ENCODE assay signal across 21 mouse cellular contexts in the genomic region with DNA sequence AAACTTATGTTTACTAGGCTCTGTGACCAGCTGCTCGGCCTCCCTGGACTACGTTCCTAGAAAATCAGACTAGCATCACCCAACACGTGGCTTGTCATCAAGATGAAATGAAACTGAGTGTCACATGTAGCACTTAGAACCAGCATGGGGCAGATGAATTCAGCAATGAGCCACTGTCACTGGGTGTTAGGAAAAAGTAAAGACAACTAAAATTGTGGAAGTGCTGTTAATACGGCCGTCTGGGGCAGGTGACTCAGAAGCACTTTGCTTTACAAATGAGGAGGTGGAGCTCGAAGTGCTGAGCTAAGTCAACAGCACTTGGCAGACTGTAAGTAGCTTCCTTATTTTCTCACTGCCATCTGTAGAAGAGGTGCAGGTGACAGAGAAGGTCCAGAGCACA.
DNase-seq lines count a peak whose midpoint lies in the region; ATAC-seq and TF ChIP-seq lines count a peak whose summit lies in the region.
"Had no signal": no experiment of that assay in that cellular context is flagged by ENCODE, and none has a peak within 500 bp of the region (broad histone marks: within the 10 kb centered on the region; RNA-seq: fewer than 3 reads in every experiment).

No protein-coding gene starts in this region.

- H3K4me3 ChIP-seq in lung, adult 2 months (replicated peaks; ENCODE audit: extremely low read depth, low read depth, low read length) = no peak overlapping the region
- H3K4me3 ChIP-seq in MEL (ENCODE audit: control insufficient read depth in 1 of 2, insufficient read depth in 1 of 2, low read depth in 2 of 2, low read length in 2 of 2) = no peak overlapping the region
- H3K4me3 ChIP-seq: heart, embryonic 10.5 days; hindbrain, embryonic 15.5 days; limb, embryonic 13.5 days; midbrain, embryonic 10.5 days; neural tube, embryonic 15.5 days had no signal

- no peaks in the 10 kb centered on the region for H3K9me3 ChIP-seq in MEL (replicated peaks; ENCODE audit: insufficient read depth, low read length)
- H3K9me3 ChIP-seq: G1E; heart, embryonic 10.5 days; hindbrain, embryonic 15.5 days; limb, embryonic 13.5 days; midbrain, embryonic 10.5 days; neural tube, embryonic 15.5 days had no signal

- 0 out of 4 replicates have a peak, but pooled peaks cover 0 to 2% of the 10 kb centered on the region in 2 experiments for H3K27me3 ChIP-seq in MEL (ENCODE audit: control insufficient read depth in 1 of 2, insufficient read depth in 2 of 2, low read length in 2 of 2)
- H3K27me3 ChIP-seq in splenic B cell, adult 2 months (ENCODE audit: control insufficient read depth, insufficient read depth, low read length, poor library complexity, severe bottlenecking) = no peaks in the 10 kb centered on the region
- H3K27me3 ChIP-seq: hindbrain, embryonic 15.5 days; limb, embryonic 13.5 days; neural tube, embryonic 15.5 days had no signal

- ATAC-seq in granulocyte monocyte progenitor cell, adult 5-6 weeks (replicated peaks; ENCODE audit: poor library complexity, severe bottlenecking) = peak; percentile 73
- ATAC-seq: midbrain, embryonic 16.5 days had no signal

- TF ChIP-seq RAD21 in MEL (IDR thresholded peaks at IDR 0.05; ENCODE audit: low read depth, low read length) = no peak

- 60% methylated on average over 6 of the region's 6 CpGs for WGBS in lung, adult 2 months

- no peak overlapping the region for H3K27ac ChIP-seq in MEL (ENCODE audit: control insufficient read depth, low read depth, low read length)
- H3K27ac ChIP-seq: heart, embryonic 10.5 days; hindbrain, embryonic 15.5 days; kidney, postnatal 0 days; limb, embryonic 13.5 days; liver, embryonic 14.5 days; midbrain, embryonic 10.5 days; neural tube, embryonic 15.5 days had no signal

- H3K36me3 ChIP-seq in MEL (ENCODE audit: control insufficient read depth in 1 of 2, insufficient read depth in 2 of 2, low read length in 2 of 2) = no peaks in the 10 kb centered on the region
- H3K36me3 ChIP-seq in splenic B cell, adult 2 months (ENCODE audit: control insufficient read depth, insufficient read depth, low read length, poor library complexity, severe bottlenecking) = no peaks in the 10 kb centered on the region
- H3K36me3 ChIP-seq: heart, embryonic 10.5 days; limb, embryonic 13.5 days; midbrain, embryonic 10.5 days had no signal

- H3K4me1 ChIP-seq in lung, adult 2 months (ENCODE audit: control insufficient read depth, insufficient read depth, low read length) = no peaks in the 10 kb centered on the region
- H3K4me1 ChIP-seq in MEL (ENCODE audit: control insufficient read depth in 1 of 2, insufficient read depth in 2 of 2, low read length in 2 of 2) = no peaks in the 10 kb centered on the region
- H3K4me1 ChIP-seq: heart, embryonic 10.5 days; hindbrain, embryonic 15.5 days; limb, embryonic 13.5 days; midbrain, embryonic 10.5 days; neural tube, embryonic 15.5 days had no signal

- H3K79me2 ChIP-seq in MEL (ENCODE audit: control insufficient read depth, insufficient read depth, low read length, poor library complexity) = no peaks in the 10 kb centered on the region

- TF ChIP-seq POLR2A in lung, adult 2 months (IDR thresholded peaks at IDR 0.05; ENCODE audit: borderline replicate concordance, extremely low read depth, low read depth, low read length) = no peak
- TF ChIP-seq POLR2A in MEL (IDR thresholded peaks at IDR 0.05; ENCODE audit: control insufficient read depth in 1 of 2, insufficient read depth in 1 of 2, low read depth in 1 of 2, low read length in 2 of 2, poor library complexity in 1 of 2) = no peak

- no peak for TF ChIP-seq EP300 in MEL (IDR thresholded peaks at IDR 0.05; ENCODE audit: low read depth in 1 of 2, low read length in 2 of 2)

- no peak overlapping the region for H3K9ac ChIP-seq in MEL (ENCODE audit: control insufficient read depth, low read depth, low read length, poor library complexity, severe bottlenecking)
- H3K9ac ChIP-seq: hindbrain, embryonic 15.5 days; limb, embryonic 13.5 days; liver, embryonic 14.5 days; neural tube, embryonic 15.5 days had no signal

- no peak for TF ChIP-seq CTCF in lung, adult 2 months (IDR thresholded peaks at IDR 0.05; ENCODE audit: insufficient read depth, low read length)
- TF ChIP-seq CTCF in MEL (IDR thresholded peaks at IDR 0.05 in 2 of 3, conservative IDR thresholded peaks at IDR 0.05 in 1 of 3; ENCODE audit: control insufficient read depth in 1 of 3, insufficient read depth in 1 of 3, low read depth in 2 of 3, low read length in 3 of 3, poor library complexity in 1 of 3, severe bottlenecking in 1 of 3) = no peak

- DNase-seq in lung, adult 2 months = peak; percentile 4
- no peak for DNase-seq in lung, postnatal 4 days
- DNase-seq in MEL (ENCODE audit: low read depth, low spot score) = peak; percentile 10
- DNase-seq in splenic B cell, adult 2 months (ENCODE audit: low read depth, low spot score) = peak; percentile 19
- no peak for DNase-seq in cerebellum, adult 11 months
- no peak for DNase-seq in thymus, postnatal 25 days
- DNase-seq in frontal cortex, postnatal 10 days (ENCODE audit: low spot score in 2 of 2) = no peak
- DNase-seq: adrenal gland, adult 8-10 months; cerebellum, adult 9-11 months; kidney, adult 2 months; layer of hippocampus, adult 9-11 months had no signal

TF ChIP-seq in MEL, 35 proteins besides CTCF, POLR2A, EP300 and RAD21:
- TF ChIP-seq SIN3A (IDR thresholded peaks at IDR 0.05; ENCODE audit: low read length) (no peak), POLR2AphosphoS2 (IDR thresholded peaks at IDR 0.05; ENCODE audit: low read length) (no peak), MAX (IDR thresholded peaks at IDR 0.05; ENCODE audit: low read length) (no peak), TCF12 (IDR thresholded peaks at IDR 0.05; ENCODE audit: low read depth, low read length) (no peak), NELFE (IDR thresholded peaks at IDR 0.05; ENCODE audit: low read depth, low read length) (no peak), CHD2 (IDR thresholded peaks at IDR 0.05; ENCODE audit: low read length) (no peak), ZNF384 (IDR thresholded peaks at IDR 0.05; ENCODE audit: low read depth, low read length) (no peak), ZKSCAN1 (IDR thresholded peaks at IDR 0.05; ENCODE audit: low read depth, low read length) (no peak), MAFK (IDR thresholded peaks at IDR 0.05; ENCODE audit: borderline replicate concordance, low read depth, low read length) (no peak), MYB (IDR thresholded peaks at IDR 0.05; ENCODE audit: low read depth, low read length) (no peak), GATA1 (IDR thresholded peaks at IDR 0.05; ENCODE audit: low read depth, low read length) (no peak)

Comparison
In these comparisons a context has a peak if more than half of its experiments do, and no peak if none do; other contexts are left out.
1. DNase-seq: peak in lung, adult 2 months (single experiment), MEL (single experiment) and splenic B cell, adult 2 months (single experiment); none in lung, postnatal 4 days (0 of 2), cerebellum, adult 11 months (single experiment), thymus, postnatal 25 days (single experiment) and frontal cortex, postnatal 10 days (0 of 2).